Mouse (Mus musculus): Measurements from ENCODE around the gene Inppl1.
A peak's percentile ranks its signal among the peaks of the same experiment; 100 is the strongest.

Gene Inppl1

DNA sequence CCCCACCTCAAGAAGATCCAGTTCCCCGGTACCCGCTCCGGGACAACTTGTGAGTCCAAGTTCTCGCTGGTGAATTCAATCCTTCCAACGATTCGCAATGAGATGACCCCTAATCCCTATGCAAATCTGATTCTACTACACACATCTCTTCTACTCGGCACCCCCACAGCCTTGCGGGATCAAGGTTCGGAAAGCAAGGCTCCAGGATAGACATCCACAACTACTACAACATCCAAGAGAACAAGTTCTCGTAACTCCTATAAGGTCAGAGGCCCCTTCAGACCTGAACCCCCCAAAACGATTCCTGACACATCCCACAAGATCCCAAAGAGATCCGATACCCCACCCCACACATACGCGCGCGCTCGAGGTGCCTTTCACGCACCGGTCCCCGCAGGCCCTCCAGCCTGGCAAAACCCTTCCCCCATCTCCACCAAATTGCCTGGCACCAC lies 849 bp downstream of the Inppl1 start:
- no peak for DNase-seq (ENCODE audit: low spot score)

DNA sequence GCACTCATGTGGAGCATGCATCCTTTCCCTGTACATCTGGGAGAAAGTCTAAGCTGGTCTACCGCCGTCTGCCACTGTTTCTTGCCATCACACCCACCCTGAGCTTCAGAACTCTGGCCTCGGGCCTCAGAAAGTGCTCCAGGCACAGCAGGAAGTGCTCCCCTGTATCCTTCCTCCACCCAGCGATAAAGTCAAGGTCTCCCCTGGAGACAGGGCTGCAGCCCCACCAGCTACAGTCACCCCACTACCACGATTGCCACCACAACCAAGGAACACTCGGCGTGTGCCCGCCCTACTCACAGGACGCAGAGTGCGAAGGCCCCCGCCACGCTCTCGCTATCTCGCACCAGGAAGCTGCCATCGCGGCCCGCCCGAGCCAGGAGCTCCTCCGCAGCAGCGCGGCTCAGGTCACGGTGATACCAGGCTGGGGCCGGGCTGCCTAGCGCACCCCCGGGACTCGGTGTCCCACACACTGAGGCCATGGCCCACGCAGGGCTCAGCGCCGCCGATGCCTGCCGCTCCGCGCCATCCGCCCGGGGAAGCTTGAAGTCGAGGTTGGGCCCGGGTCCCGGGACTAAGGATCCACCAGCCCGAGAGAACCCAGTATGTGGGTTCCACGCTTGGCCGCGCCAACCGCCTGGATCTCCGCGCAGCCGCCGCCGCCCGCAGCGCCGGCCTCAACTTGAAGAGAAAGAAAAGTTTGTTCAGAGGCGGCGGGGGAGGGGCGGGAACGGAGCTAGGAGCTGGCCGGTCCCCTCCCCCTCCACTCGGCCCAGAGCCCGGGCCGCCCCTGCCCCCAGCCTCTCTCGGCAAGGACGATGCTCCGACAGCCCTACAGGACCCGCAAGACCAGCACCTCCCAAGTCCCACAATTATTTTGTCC lies 1.5 kb downstream of the Inppl1 start:
- DNase-seq (ENCODE audit: low spot score): peak; percentile 48

DNA sequence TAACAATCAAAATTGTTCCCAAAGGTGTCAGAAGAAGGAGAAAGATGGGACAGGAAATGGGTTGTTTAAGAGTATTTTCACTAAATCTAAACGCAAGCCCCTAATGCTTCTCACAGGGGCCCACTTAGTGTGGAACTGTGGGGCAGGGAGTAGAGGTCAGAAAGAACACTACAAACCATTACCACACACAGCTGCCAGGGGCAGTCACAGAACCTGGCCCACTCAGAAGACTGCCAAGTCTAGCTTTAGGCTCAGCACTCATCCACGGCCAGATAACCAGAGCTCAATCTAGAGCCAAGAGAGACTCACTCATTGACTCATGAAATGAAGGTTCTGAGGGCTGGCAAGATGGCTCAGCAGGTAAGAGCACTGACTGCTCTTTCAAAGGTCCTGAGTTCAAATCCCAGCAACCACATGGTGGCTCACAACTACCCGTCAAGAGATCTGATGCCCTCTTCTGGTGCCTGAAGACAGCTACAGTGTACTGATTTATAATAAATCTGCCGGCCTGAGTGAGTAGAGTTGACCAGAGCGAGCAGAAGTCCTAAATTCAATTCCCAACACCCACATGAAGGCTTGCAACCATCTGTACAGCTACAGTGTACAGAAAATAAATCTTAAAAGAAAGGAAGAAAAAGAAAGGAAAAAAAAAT lies 2.4 kb downstream of the Inppl1 start:
- DNase-seq (ENCODE audit: low spot score): no peak

DNA sequence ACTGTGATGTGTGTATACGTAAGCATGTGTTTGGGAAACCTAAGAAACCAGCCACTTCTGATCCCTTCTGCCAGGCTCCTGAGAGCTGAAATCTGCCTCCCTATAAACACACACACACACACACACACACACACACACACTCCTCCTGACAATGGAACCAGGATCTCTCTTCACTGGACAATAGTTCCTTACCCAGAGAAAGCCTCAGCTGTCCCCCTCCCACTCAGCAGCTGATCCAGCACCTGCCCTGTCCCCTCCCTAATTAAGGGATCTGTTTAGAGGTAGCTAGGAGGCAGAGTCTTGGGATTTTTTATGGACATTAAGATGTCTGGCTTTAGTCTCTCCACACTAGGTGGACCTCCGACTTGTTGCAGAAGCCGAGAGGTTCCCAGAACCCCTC lies 3.1 kb downstream of the Inppl1 start:
- DNase-seq (ENCODE audit: low spot score): no peak

DNA sequence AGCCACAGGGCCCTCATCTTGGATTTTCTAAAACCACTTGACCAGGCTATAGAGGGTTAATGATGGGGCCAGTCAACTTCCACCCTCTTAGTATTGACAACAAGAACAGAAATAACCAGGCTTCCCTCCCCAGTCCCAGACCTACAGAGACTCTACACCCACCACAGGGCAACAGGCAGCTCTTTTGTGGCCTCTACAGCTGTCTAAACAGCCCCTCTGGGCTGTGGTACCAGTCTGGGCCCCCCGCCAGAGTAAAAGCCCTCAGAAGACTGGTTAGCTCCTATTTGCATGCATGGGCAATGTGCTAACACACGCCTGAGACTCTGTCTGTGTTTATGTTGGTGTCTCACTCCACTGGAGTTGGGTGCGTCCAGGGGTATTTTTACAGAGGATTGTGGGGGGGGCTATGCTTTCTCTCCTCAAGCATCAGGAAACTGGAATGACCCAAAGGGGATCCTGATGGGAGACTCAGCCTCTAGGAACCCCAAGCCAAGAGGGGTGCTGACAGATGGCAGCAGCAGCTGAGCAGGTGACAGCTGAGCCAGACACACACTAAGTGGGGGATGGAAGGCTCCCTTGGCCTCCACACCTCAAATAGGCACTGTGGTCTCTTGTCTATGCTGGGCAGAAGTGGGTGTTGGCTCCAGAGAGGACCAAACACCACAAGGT lies 4.0 kb downstream of the Inppl1 start:
- no peak for DNase-seq (ENCODE audit: low spot score)

DNA sequence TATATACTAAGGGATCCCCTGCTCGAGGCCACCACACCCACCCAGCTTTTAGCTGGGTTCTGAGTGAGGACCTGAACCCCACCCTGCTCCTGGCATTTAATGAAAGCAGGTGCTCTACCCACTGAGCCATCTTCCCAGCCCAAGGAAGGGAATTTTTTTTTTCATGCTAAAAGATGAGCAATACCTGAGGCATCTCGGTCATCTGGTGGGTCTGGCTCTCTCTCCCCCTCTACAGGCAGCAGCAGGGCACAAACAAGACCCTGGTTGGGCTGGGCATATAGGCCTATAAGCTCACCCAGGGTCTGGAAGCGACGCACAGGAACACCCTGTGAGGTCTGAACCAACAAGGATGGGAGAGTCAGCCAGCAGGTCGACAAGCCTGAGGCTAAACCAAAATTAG lies 4.7 kb downstream of the Inppl1 start:
- no peak for DNase-seq (ENCODE audit: low spot score)

DNA sequence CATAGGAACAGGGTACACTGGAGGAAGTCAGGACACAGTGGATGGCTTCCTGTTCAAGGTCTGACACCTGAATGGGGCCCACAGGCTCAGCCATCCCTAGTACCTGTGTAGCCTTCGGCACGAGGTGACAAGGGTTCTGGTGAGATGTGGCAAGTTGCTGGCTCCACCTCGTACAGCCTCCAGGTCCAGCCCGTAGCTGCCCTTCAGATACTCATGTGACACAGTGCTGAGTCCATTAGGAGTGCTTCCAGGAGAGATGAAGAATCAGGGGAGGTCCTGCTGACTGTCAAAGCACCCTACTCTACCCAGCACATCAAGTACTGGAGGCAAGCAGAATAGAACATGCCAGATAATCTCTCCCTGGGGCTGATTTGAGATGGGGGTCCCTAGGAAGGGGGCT lies 5.7 kb downstream of the Inppl1 start:
- DNase-seq (ENCODE audit: low spot score): no peak

DNA sequence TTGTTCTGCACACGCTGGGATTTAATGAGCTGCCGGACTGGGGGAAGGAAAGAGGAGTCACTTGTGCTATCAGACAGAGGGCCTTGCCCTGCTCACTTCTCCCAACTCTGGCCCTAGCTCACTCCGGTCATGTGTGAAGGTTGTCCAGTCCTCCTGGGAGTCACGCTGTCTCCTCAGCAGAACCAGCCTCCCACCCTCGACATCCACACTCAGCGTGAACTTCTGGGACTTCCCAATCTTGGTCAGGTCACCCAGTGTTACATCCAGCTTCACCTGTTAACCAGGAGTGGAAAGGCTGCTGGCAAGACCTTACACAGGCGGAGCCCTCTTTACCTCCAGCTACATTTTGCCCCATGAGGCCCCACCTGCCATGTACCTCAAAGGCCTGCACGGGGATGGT lies 6.6 kb downstream of the Inppl1 start:
- DNase-seq (ENCODE audit: low spot score): no peak

DNA sequence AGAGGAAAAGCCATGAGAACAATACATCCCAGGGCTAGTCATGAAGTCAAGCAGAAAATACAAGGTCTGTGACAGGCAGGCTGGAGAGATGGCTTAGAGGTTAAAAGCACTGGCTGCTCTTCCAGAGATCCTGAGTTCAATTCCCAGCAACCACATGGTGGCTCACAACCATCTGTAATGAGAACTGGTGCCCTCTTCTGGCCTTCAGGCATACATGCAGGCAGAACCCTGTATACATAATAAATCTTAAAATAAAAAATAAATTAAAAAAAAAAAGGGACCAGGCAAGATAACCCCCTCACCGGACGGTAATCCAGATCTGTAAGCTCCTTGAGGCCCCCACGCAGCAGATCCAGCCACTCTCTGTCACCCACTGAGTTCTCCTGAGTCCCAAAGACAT lies 7.7 kb downstream of the Inppl1 start:
- no peak for DNase-seq (ENCODE audit: low spot score)

DNA sequence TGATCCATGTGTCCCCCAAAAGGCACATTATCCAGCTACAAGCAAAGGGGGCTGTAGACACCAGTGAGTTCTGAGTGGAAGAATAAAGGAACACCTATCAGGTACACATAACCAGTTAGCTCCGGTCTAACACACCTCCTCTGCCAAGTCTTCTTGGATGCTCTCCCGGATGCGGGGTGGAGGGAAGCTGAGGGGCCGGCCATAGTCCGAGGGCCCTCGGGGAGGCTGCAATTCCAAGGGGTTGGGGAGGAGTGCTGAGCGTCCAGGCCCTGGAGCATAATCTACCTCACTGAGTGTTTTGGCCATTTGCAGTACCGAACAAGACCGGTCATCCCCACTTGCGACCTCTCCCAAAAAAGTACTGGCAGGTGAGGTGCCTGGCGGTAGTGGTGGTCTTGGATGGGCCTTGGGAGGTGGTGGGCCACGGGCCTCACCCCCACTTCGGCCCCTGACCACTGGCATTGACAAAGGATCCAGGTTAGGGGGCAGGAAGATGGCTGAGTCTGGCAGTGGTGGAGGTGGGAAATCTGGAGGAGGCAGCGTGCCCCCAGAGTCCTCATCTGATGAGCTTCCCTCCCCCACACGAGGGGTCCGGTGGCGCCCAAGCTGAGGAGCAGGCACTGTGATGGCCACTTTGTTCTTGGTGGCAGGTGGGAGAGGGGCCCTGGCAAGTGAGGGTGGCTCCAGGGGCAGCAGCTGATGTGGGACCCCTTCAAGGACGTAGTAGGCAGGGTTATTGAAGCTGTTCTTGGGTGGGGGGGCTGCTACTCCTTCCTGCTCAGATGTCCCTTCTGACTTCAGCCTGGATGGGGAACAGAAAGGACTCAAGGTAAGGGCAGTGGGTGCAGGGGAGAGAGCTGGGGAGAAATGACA lies 14.0 kb downstream of the Inppl1 start:
- no peak for DNase-seq (ENCODE audit: low spot score)

DNA sequence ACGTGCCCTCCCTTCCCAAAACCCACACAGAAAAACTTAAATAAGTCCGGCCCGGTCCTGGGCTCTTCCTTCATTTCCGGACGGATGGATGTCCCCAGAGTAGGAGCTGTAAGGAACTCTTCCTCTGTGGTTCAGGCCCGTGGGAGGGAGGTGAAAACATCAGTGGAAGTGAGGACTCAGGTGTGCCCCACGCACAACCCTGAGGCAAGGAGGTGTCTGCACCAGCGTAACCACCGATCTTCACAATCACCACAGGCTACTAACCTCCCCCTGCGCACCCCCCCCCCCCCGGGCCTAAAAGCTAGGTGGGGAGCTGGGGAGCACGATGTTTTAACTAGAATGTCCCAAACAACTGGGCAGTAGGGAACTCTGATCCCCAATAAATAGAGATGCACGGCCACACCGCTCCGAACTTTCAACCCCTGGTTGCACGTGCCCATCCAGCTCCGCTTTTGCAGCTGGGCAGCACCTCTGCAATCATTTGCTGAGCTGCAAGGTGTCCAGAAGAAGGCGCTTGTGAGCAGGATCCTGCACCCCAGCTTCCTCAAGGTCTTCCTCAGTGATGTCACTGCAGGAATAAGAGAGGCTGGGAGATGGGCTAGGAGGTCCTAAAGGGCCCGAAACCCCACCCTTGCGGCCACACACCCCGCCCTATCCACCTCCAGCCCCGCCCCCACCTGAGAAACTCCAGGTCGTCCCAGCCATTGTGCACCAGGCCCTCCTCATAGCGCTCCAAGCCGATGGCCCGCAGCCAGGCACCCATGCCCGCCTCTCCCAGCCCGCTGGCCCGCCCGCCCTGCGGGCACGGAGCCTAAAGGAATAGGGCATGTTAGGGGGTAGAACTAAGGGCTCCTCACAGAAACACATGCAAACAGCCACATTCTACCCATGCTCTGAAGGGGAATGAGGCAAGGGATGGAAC lies 14.9 kb downstream of the Inppl1 start:
- no peak for DNase-seq (ENCODE audit: low spot score)

DNA sequence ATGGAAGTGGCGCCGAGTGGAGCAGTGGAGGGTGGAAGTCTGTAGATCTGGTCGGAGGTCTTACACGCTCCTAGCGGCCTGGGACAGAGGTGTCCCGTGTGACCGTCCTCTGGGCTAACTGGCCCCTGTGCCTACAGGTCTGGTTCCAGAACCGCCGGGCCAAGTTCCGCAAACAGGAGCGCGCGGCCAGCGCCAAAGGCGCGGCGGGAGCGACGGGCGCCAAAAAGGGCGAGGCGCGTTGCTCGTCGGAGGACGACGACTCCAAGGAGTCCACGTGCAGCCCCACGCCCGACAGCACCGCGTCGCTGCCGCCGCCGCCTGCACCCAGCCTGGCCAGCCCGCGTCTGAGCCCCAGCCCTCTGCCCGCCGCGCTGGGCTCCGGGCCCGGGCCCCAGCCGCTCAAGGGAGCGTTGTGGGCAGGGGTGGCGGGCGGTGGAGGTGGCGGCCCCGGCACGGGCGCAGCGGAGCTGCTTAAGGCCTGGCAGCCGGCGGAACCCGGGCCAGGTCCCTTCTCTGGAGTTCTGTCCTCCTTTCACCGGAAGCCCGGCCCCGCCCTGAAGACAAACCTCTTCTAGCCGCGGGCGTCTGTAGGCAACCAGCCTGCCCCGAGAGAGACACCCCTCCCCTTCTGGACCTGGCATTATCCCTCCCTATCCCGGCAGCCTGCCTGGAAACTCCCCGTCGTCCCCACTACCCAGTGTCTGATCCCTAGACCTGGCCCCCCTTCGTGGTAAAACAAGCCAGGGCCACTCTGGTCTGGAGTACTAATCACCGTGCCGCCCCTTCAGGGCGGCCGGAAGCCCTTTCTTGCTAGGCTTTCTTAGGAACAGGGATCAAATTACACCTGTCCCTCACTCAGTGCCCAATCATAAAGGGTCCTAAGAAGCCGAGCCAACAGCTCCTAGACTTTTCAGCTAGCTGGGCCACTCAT lies 16.2 kb downstream of the Inppl1 start:
- DNase-seq (ENCODE audit: low spot score): peak; percentile 49

DNA sequence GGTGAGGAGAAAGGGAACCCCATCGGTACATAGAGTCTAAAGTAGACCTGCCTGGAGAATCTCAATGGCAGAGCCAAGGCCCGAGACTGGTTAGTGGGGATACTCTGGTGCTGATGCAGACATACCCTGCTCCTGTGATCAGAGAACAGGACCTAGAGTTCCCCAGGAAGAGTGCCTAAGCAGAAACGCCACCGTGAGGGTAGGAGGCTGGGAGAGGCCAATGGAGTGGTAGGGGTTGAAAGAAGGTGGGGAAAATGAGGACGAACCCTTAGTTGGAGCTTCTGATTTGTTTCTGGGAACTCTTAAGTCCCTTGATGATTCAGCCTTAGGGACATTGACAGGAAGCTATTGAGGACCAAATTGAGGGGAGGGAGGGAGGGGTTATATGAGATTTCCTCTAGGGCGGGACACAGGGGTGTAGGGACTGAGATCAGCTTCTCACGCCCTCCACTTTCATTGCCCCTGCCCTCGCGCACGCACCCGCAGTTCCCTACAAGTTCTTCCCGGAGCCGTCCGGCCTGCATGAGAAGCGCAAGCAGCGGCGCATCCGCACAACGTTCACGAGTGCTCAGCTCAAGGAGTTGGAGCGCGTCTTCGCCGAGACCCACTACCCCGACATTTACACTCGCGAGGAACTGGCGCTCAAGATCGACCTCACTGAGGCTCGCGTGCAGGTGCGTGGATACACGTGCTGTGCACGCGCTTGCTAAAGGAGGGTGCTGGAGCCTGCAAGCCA lies 17.6 kb downstream of the Inppl1 start:
- DNase-seq (ENCODE audit: low spot score): no peak

DNA sequence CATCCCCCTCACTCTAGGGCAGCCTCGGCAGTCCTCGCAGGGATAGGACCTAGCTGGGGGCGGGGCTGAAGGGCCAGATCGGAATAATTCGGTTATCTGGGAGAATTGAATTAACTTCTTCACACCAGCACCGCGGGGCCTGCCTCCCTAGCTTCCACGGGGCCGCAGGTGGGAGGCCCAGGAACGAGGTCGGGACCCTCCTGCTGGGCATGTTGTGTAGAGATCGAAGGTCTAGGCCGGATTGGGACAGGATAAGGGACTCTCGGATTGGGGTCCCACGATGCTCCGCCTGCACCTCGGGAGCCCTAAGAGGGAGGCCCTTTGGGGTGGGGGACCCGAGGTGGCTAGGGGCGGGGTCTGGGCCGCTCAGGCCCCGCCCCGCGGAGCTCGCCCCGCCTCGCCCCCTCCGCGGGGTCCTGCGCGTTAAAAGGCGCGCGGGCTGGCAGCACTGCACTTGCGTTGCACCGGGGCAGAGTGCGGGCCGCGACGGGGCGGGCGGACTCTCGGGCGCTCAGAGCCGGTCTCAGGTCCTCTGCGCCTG lies 20.1 kb downstream of the Inppl1 start, which contains the start of gene Phox2a:
Gene Phox2a, plus strand, starts transcription at position 453 of the 541 bp plus-strand sequence.
- no peak for DNase-seq (ENCODE audit: low spot score)

DNA sequence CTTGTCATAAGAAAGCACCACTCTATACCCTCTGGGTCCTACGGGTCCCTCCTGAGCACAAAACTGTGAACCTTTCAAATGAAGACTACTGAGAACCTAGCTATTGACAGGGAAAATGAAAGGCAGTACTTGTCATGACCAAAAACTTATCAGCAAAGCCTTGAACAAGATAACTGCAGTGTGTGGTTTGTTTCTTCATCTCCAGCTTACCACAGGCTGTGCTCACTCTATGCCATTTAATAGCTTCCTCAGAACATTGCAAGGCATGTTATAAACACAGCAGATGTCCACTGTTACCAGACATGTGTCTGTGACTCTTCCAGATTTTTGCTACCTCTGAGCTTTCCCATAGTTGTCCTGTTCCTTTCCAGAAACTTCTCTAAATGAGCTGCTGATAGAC lies 61.0 kb downstream of the Inppl1 start:
- no peak for DNase-seq (ENCODE audit: low spot score)

DNA sequence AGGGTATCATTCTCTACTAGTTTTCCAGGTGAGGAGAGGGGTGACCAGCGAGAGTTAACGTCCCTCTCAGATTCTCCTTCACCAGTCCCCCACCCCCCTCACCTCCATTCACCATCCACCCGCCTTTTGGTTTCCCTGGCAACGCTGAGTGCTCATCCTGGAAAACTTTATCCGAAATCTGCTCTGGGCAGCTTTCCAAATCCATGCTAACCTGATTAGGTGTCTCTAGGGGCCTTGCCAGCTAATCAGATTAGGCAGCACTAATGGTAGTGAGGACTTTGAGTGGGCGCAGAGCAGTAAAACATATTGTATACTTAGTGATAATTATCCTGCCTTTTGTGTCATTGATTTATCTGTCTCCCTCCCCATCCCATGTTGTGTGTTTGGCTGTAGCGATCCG lies 65.3 kb downstream of the Inppl1 start:
- DNase-seq (ENCODE audit: low spot score): no peak

Data from ovary, postnatal 10 days (tissue).